Mouse (Mus musculus) heart, embryonic 16.5 days (tissue): Measurements from ENCODE around the gene C1qtnf1. TPM values are rescaled to one million over a fixed set of nuclear protein-coding genes. Genes with fewer than 3 reads are reported as not detected.

Experiments
- ATAC-seq: fragments of 200-750 bp; cut with Nextera tagmentation; replicated peaks from 2 replicates; pipeline ENCODE4 v1.8.0; 2017; ENCODE audit warnings: moderate number of reproducible peaks; ENCODE audit not compliant: insufficient read depth, low FRiP score; ENCODE audit errors: extremely low read depth
- H3K27ac ChIP-seq: fragments of 300-500 bp; sonication (generic); 2 replicates; pipeline ENCODE4 v1.5.1; 2014; ENCODE audit warnings: mild to moderate bottlenecking, low read length, control low read depth, moderate library complexity
- H3K27me3 ChIP-seq: fragments of 300-500 bp; sonication (generic); 2 replicates; pipeline ENCODE4 v1.6.1; 2014; ENCODE audit warnings: low read length, mixed read lengths; ENCODE audit not compliant: control insufficient read depth, insufficient read depth
- H3K36me3 ChIP-seq: fragments of 300-500 bp; sonication (generic); 2 replicates; pipeline ENCODE4 v1.6.1; 2014; ENCODE audit not compliant: control insufficient read depth, insufficient read depth
- H3K4me1 ChIP-seq: fragments of 300-500 bp; sonication (generic); 2 replicates; pipeline ENCODE4 v1.6.1; 2014; ENCODE audit warnings: low read length, mixed read lengths; ENCODE audit not compliant: control insufficient read depth, insufficient read depth
- H3K4me2 ChIP-seq: fragments of 300-500 bp; sonication (generic); 2 replicates; pipeline ENCODE4 v1.6.1; 2014; ENCODE audit warnings: low read depth, mild to moderate bottlenecking, control low read depth, low read length
- H3K4me3 ChIP-seq: fragments of 300-500 bp; sonication (generic); 2 replicates; pipeline ENCODE4 v1.5.1; 2014; ENCODE audit warnings: mild to moderate bottlenecking, control low read depth, low read length
- H3K9ac ChIP-seq: fragments of 300-500 bp; sonication (generic); 2 replicates; pipeline ENCODE4 v1.6.1; 2014; ENCODE audit warnings: low read length, control low read depth
- H3K9me3 ChIP-seq: fragments of 300-500 bp; sonication (generic); replicated peaks from 2 replicates; pipeline ENCODE4 v1.6.1; 2016; ENCODE audit warnings: low read length; ENCODE audit not compliant: control insufficient read depth
- WGBS: fragments of 180-500 bp; shearing (Covaris S2); extraction: QIAGEN DNeasy Blood & Tissue Kit; methylation state at CpG from one replicate; pipeline ENCODE4 v1.1.7; 2014; 5-methylcytosine and 5-hydroxymethylcytosine counted together
- polyA plus RNA-seq: library from polyadenylated mRNA; unstranded; fragments of >200 nt; fragmentation: Nextera tagmentation; extraction: Ambion mirVana; gene quantifications from 2 replicates; pipeline ENCODE4 v1.2.1, GENCODE M21; 2015

Gene C1qtnf1
- polyA plus RNA-seq, 1 experiment from 2014 or later, result 9.3 TPM

DNA sequence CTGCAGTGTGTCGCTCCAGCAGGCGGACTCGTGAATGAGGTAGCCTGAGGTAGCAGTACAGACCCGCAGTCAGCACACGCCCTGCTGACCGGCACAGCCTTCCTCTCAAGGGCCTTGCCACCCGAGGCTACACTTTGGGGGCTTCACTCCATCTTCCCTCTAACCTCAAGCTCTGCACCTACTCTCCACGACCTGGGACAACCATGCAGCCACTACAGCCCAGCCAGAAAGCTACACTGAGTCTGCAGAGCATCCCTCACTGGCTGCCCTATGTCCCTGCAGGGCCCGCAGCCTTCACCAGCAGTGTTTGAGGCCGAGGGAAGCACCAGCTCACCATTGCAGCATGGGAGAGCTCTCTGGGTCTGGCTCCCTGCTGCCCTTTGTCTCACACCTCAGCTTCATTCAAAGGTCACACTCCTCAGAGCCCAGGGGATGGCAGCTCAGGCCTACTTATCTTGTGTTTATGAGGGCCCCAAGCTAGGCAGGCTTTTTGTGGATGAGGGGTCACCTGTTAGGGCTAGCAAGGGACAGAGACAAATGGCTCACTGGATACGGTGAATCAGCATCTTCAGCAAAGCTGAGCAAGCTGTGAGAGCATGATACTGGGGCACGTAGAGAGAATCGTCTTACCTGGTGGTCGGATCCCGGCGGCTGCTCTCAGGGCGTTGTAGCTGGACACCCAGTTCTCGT is 19.8 kb upstream of the C1qtnf1 start:
- ATAC-seq, result no peak
- Histone ChIP-seq H3K4me1 (peaks cover 7% of the 10 kb centered on the region; the same call in 1 of the 2 replicates), H3K9ac (no peak overlapping the region), H3K27me3 (no peaks in the 10 kb centered on the region), H3K4me3 (no peak overlapping the region), H3K4me2 (no peak overlapping the region), H3K9me3 (no peaks in the 10 kb centered on the region), H3K27ac (no peak overlapping the region), H3K36me3 (peaks cover 22% of the 10 kb centered on the region)
- WGBS, result 75% methylated on average over 18 of the region's 18 CpGs

DNA sequence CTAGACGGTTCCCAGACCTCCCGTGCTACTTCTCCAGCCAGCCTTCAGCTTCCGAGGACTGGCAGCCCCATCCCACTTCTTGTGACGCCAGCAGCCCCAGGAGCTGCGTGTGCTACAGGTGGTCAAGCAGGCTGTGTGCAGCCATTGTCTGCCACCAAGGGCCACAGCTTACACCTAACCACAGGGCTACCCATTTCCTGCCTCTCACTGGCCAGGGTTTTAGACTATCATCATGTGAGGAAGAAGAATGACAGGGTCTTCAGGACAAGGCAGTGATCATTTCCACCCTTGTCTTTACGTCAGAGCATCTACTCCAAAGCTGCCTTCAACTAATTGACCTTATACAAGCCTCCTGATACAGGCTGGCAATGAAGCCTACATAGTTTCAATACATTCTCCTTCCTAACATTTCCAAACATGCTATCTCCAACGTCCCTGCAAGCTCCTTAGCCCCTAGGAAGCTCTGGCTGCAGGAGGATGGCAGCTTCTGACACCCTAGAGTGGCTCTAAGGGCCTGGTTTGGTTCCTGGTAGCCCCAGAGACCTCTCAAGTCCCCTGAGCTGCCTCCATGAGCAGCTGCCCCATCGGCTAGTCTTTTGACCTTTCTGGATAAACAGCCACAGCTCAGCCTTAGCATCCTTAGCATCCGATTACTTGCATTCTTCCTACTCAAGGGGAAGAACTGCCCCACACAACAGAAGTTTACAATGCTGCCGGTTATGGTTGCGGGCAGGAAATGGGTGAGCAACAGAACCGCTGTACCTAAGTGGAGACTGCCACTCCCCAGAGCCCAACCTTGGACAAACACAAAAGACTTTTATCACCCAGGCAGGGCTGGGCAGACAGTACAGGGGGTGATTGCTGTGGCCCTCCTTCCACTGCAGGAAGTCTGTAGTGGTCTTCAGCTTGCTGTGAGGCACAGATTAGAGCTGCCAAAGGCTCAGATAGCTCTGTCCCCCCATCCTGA is 18.6 kb upstream of the C1qtnf1 start:
- ATAC-seq, result no peak
- H3K4me2 ChIP-seq, result no peak overlapping the region
- H3K9ac ChIP-seq, result no peak overlapping the region
- 73% methylated on average over 12 of the region's 12 CpGs for WGBS
- no peaks in the 10 kb centered on the region for H3K9me3 ChIP-seq
- peaks cover 22% of the 10 kb centered on the region for H3K36me3 ChIP-seq
- H3K4me1 ChIP-seq, result peaks cover 7% of the 10 kb centered on the region; the same call in 1 of the 2 replicates
- no peaks in the 10 kb centered on the region for H3K27me3 ChIP-seq
- H3K27ac ChIP-seq, result no peak overlapping the region
- H3K4me3 ChIP-seq, result no peak overlapping the region

DNA sequence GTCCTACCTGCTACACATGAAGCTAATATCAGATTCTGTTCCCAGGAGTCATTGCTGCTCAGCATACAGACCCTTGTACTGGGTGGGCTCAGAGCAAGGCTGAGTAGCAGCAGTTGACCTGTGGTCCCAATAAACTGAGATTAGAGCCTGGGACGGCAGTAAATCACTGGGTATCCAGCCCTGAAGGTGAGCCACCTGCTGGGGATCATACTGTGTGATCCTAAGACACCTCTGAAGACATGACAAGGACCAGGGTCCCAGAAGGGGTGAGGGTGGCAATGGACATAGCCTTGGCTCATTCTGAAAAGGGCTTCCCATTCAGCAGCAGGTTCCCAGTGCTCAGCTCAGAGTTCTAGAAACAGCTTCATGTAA is 17.9 kb upstream of the C1qtnf1 start:
- peaks cover 27% of the 10 kb centered on the region for H3K36me3 ChIP-seq
- no peaks in the 10 kb centered on the region for H3K9me3 ChIP-seq
- no peak overlapping the region for H3K4me2 ChIP-seq
- H3K9ac ChIP-seq, result no peak overlapping the region
- 63% methylated on average over 1 of the region's 1 CpGs for WGBS
- ATAC-seq, result no peak
- H3K4me1 ChIP-seq, result peaks cover 7% of the 10 kb centered on the region; the same call in 1 of the 2 replicates
- H3K27me3 ChIP-seq, result no peaks in the 10 kb centered on the region
- no peak overlapping the region for H3K4me3 ChIP-seq
- H3K27ac ChIP-seq, result no peak overlapping the region

DNA sequence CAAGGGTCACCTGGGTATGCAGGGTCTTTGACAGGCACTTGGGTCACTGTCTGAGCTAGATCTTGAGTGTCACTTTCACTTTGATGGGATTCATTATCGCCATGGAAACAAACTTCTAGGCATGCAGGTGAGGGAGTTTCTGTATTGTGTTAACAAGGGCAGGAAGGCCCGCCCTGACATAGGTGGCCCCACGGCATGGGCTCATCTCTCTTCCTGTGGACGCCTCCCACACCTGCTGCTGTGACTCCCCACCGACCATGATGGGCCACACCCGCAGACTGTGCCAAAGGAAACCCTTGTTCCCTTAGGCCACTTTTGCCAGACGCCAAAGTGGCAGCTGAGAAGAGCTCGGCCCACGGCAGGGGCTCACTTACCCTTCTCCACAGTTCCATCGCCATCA is 17.5 kb upstream of the C1qtnf1 start:
- Histone ChIP-seq H3K4me3 (no peak overlapping the region), H3K9ac (no peak overlapping the region), H3K27me3 (no peaks in the 10 kb centered on the region), H3K4me1 (peaks cover 7% of the 10 kb centered on the region; the same call in 1 of the 2 replicates), H3K27ac (no peak overlapping the region), H3K9me3 (no peaks in the 10 kb centered on the region), H3K4me2 (no peak overlapping the region), H3K36me3 (peaks cover 27% of the 10 kb centered on the region)
- WGBS, result 90% methylated on average over 10 of the region's 10 CpGs
- no peak for ATAC-seq

DNA sequence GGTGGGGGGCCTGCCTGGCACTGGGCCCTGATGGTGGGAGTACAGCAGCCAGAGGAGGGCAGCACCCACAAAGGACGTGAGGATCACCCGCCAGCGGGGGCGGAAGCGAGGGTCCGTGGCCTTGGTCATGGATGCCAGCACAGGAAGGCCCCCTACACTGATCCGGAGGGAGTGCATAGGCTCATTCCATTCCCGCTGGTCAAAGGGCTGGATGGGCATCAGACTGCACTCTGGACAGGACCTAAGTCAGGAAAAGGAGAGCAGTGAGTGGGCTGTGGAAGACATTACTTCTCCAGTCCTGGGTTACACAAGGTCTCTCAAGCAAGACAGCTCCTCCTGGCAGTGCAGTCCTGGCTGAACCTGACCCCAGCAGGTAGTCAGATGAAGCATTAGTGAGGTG is 16.7 kb upstream of the C1qtnf1 start:
- H3K27me3 ChIP-seq, result no peaks in the 10 kb centered on the region
- H3K36me3 ChIP-seq, result peaks cover 27% of the 10 kb centered on the region
- H3K9ac ChIP-seq, result no peak overlapping the region
- no peak overlapping the region for H3K27ac ChIP-seq
- H3K4me1 ChIP-seq, result peaks cover 4% of the 10 kb centered on the region; the same call in 1 of the 2 replicates
- H3K4me2 ChIP-seq, result no peak overlapping the region
- ATAC-seq, result no peak
- no peaks in the 10 kb centered on the region for H3K9me3 ChIP-seq
- H3K4me3 ChIP-seq, result no peak overlapping the region
- 91% methylated on average over 8 of the region's 8 CpGs for WGBS

DNA sequence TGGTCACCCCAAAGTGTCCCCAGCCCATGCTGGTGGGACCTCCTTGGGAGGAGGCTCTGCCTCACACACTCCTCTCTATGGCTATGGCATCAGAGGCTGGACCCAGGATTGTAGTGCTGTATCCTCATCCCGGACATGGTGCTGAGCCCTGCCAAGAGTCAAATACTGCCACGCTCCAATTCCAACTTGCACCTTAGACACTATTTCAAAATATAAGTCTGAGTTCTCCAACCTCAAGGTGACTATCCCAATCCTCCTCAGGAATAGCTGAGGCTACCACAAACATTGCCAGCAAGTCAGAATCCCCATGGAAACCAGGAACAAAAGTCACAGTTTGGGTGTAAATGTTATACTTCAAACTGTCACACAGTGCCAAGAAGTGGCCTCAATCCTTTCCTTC is 15.4 kb upstream of the C1qtnf1 start:
- 91% methylated on average over 2 of the region's 2 CpGs for WGBS
- Histone ChIP-seq H3K4me3 (no peak overlapping the region), H3K9ac (no peak overlapping the region), H3K27ac (no peak overlapping the region), H3K4me1 (peaks cover 3% of the 10 kb centered on the region; the same call in 1 of the 2 replicates), H3K27me3 (no peaks in the 10 kb centered on the region), H3K9me3 (no peaks in the 10 kb centered on the region), H3K4me2 (no peak overlapping the region), H3K36me3 (peaks cover 23% of the 10 kb centered on the region)
- no peak for ATAC-seq

DNA sequence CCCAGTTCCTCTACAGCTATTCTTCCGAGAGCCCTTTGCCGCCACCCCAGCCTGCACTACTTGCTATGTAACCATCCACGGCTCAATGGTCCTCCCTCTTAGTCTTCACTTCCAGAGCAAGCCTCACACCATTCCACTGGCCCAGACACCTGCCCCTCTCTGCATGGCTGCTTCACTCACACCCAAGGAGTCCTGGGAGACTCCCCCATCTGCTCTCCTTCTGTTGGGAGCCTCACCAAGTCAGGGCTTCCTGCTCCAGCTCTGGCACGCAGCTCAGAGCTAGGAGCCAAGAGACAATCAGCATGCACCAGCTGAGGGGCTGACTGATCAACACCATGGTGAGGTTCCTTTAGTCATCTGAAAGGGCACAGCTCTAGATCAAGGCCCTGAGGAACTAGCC is 14.9 kb upstream of the C1qtnf1 start:
- Histone ChIP-seq H3K27ac (no peak overlapping the region), H3K4me1 (peaks cover 8% of the 10 kb centered on the region), H3K36me3 (peaks cover 21% of the 10 kb centered on the region), H3K4me2 (no peak overlapping the region), H3K9ac (no peak overlapping the region), H3K27me3 (no peaks in the 10 kb centered on the region), H3K9me3 (no peaks in the 10 kb centered on the region), H3K4me3 (no peak overlapping the region)
- no peak for ATAC-seq
- WGBS, result 78% methylated on average over 4 of the region's 4 CpGs

DNA sequence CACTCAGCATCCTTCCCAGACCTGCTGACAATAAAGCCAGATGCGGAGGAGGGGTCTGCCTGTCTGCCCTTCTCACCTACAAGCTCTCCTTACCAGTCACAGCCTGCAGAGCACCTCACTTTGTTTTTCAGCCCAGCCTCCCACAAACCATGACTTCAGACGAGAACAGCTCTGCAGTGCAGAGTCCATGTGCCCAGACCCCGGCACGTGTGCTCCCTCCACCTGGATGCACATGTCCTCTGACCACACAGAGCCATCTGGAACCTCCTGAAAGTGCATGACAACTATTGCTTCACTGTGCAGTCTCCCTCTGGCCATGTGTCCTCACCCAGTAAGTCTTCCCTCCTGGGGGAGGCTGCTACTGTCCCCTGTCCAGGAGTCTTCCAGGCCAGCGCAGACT is 13.7 kb upstream of the C1qtnf1 start:
- WGBS, result 85% methylated on average over 5 of the region's 5 CpGs
- H3K36me3 ChIP-seq, result peaks cover 21% of the 10 kb centered on the region
- ATAC-seq, result no peak

DNA sequence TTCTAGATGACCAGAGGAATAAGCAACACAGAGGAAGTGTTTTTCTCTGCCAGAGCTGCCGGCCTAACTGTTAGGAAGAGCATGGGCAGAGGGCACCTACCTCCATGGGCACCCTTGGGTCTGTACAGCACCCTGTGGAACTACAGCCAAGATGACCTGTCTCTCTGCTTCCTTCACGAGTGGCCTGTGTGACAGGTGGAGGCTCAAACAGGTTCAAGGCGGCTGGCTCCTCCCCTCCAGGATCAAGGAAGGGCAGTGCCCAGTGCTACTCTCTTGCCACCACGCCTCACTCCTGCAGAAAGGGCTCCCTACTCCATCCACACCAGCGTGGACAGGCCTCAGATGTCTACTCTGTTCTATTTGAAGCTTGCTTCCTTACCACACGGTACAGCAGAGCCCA is 12.4 kb upstream of the C1qtnf1 start:
- H3K4me1 ChIP-seq, result peaks cover 15% of the 10 kb centered on the region
- no peaks in the 10 kb centered on the region for H3K9me3 ChIP-seq
- H3K4me3 ChIP-seq, result no peak overlapping the region
- no peaks in the 10 kb centered on the region for H3K27me3 ChIP-seq
- H3K4me2 ChIP-seq, result no peak overlapping the region
- H3K27ac ChIP-seq, result no peak overlapping the region
- no peak for ATAC-seq
- H3K9ac ChIP-seq, result no peak overlapping the region
- H3K36me3 ChIP-seq, result peaks cover 14% of the 10 kb centered on the region; the same call in 1 of the 2 replicates
- WGBS, result 85% methylated on average over 6 of the region's 6 CpGs

More for the DNA sequence above, 13.7 kb upstream of the C1qtnf1 start:
- no peaks in the 10 kb centered on the region for H3K27me3 ChIP-seq
- no peak overlapping the region for H3K4me2 ChIP-seq
- H3K9ac ChIP-seq, result no peak overlapping the region
- H3K9me3 ChIP-seq, result no peaks in the 10 kb centered on the region
- H3K4me1 ChIP-seq, result peaks cover 11% of the 10 kb centered on the region
- H3K27ac ChIP-seq, result no peak overlapping the region
- no peak overlapping the region for H3K4me3 ChIP-seq
